Mouse (Mus musculus) myocyte (in vitro differentiated cells): Measurements from ENCODE around the gene Gm5678.

ENCODE experiments used
- CEBPB ChIP-seq: IDR thresholded peaks from 2 replicates; pipeline ENCODE4 v1.6.1; 2011; ENCODE audit warnings: mild to moderate bottlenecking, moderate library complexity; ENCODE audit not compliant: poor library complexity, insufficient read depth, severe bottlenecking
- MAX ChIP-seq: IDR thresholded peaks from one replicate; pipeline ENCODE4 v1.6.1; 2011; ENCODE audit warnings: low read depth, mild to moderate bottlenecking, control low read depth
- POLR2A ChIP-seq: IDR thresholded peaks from one replicate; pipeline ENCODE4 v1.6.1; 2011; ENCODE audit warnings: low read depth, mild to moderate bottlenecking, control low read depth, moderate library complexity; ENCODE audit not compliant: insufficient read length
- POLR2AphosphoS2 ChIP-seq: IDR thresholded peaks from one replicate; pipeline ENCODE4 v1.6.1; 2011; ENCODE audit warnings: low read depth, control low read depth; ENCODE audit not compliant: insufficient read length
- SRF ChIP-seq: IDR thresholded peaks from one replicate; pipeline ENCODE4 v1.6.1; 2011; ENCODE audit warnings: low read depth; ENCODE audit not compliant: control insufficient read depth, insufficient read length
- TCF12 ChIP-seq: IDR thresholded peaks from one replicate; pipeline ENCODE4 v1.6.1; 2011; ENCODE audit warnings: mild to moderate bottlenecking, control low read depth; ENCODE audit not compliant: poor library complexity, insufficient read depth, severe bottlenecking
- USF1 ChIP-seq: IDR thresholded peaks from one replicate; pipeline ENCODE4 v1.6.1; 2011; ENCODE audit warnings: low read depth, mild to moderate bottlenecking, control low read depth, moderate library complexity

DNA sequence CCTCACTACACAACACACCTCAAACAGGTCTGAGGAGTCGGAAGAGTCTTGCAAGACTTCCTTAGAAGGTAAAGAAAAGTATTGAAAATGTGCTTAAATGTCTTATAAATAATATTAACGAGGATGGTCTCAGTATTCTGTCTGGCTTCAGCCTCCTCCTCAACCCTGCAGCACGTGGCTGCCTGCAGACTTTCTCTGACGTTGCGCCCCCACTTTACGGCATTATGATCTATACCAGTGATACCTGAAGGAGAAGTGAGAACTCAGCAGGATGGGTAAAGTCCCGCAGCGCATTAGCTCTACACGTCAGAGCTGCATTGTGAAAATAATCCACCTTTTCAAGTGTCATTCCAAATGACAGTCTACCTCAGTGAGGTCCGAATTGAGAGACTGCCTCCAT, 33.4 kb upstream of the Gm5678 start:
- no peak for TF ChIP-seq POLR2A
- no peak for TF ChIP-seq USF1
- TF ChIP-seq CEBPB, result no peak
- no peak for TF ChIP-seq TCF12
- TF ChIP-seq MAX, result no peak
- no peak for TF ChIP-seq POLR2AphosphoS2
- no peak for TF ChIP-seq SRF
